9 mouse cellular contexts compared by ENCODE assay signal in genomic region chr5:112870729-112871128, GRCm38 (mm10). TPM values are rescaled to one million over a fixed set of nuclear protein-coding genes. Genes with fewer than 3 reads are reported as not detected.
DNase-seq lines count a peak whose midpoint lies in the region; ATAC-seq and TF ChIP-seq lines count a peak whose summit lies in the region.
"Had no signal": no experiment of that assay in that cellular context is flagged by ENCODE, and none has a peak within 500 bp of the region (broad histone marks: within the 10 kb centered on the region; RNA-seq: fewer than 3 reads in every experiment).

No protein-coding gene starts in this region.

- H3K4me2 ChIP-seq in hindbrain, embryonic 13.5 days, result no peak overlapping the region
- no peak overlapping the region for H3K4me2 ChIP-seq in embryonic facial prominence, embryonic 14.5 days (ENCODE audit: low read depth, low read length)
- H3K4me2 ChIP-seq in hindbrain, embryonic 16.5 days (ENCODE audit: low read length), result no peak overlapping the region
- H3K4me2 ChIP-seq: liver, embryonic 13.5 days had no signal

- peaks cover 9% of the 10 kb centered on the region; the same call in 1 of the 2 replicates for H3K4me1 ChIP-seq in hindbrain, embryonic 10.5 days (replicated peaks)
- H3K4me1 ChIP-seq in hindbrain, embryonic 13.5 days (replicated peaks), result no peaks in the 10 kb centered on the region
- no peaks in the 10 kb centered on the region for H3K4me1 ChIP-seq in bone marrow macrophage, adult 2 months (ENCODE audit: control insufficient read depth, insufficient read depth, low read length)
- H3K4me1 ChIP-seq in embryonic facial prominence, embryonic 14.5 days (ENCODE audit: control insufficient read depth, insufficient read depth, low read length), result no peaks in the 10 kb centered on the region
- no peaks in the 10 kb centered on the region for H3K4me1 ChIP-seq in hindbrain, embryonic 16.5 days (ENCODE audit: control insufficient read depth, insufficient read depth, low read depth, low read length)
- H3K4me1 ChIP-seq: liver, embryonic 13.5 days had no signal

- no peaks in the 10 kb centered on the region for H3K36me3 ChIP-seq in hindbrain, embryonic 10.5 days
- no peaks in the 10 kb centered on the region for H3K36me3 ChIP-seq in hindbrain, embryonic 13.5 days
- no peaks in the 10 kb centered on the region for H3K36me3 ChIP-seq in embryonic facial prominence, embryonic 14.5 days (ENCODE audit: control insufficient read depth, insufficient read depth, low read length)
- no peaks in the 10 kb centered on the region for H3K36me3 ChIP-seq in hindbrain, embryonic 16.5 days (ENCODE audit: control insufficient read depth, insufficient read depth, low read length)
- H3K36me3 ChIP-seq: liver, embryonic 13.5 days had no signal

- no peak for ATAC-seq in hindbrain, embryonic 13.5 days (ENCODE audit: low FRiP score)
- peak; percentile 58; the same call in 1 of the 2 replicates for ATAC-seq in embryonic facial prominence, embryonic 14.5 days (ENCODE audit: low read depth)
- ATAC-seq in hindbrain, embryonic 16.5 days, result peak; percentile 64

- TF ChIP-seq POLR2A in bone marrow macrophage, adult 2 months (IDR thresholded peaks at IDR 0.05; ENCODE audit: borderline replicate concordance, low read depth, low read length), result no peak

- no peaks in the 10 kb centered on the region for H3K9me3 ChIP-seq in hindbrain, embryonic 10.5 days
- no peaks in the 10 kb centered on the region for H3K9me3 ChIP-seq in hindbrain, embryonic 13.5 days
- H3K9me3 ChIP-seq in embryonic facial prominence, embryonic 14.5 days (ENCODE audit: control insufficient read depth, low read length), result no peaks in the 10 kb centered on the region
- H3K9me3 ChIP-seq in hindbrain, embryonic 16.5 days (ENCODE audit: control insufficient read depth, low read length), result no peaks in the 10 kb centered on the region
- H3K9me3 ChIP-seq: liver, embryonic 13.5 days had no signal

- H3K9ac ChIP-seq in hindbrain, embryonic 13.5 days, result no peak overlapping the region
- no peak overlapping the region for H3K9ac ChIP-seq in embryonic facial prominence, embryonic 14.5 days (ENCODE audit: low read depth, low read length)
- no peak overlapping the region for H3K9ac ChIP-seq in hindbrain, embryonic 16.5 days (ENCODE audit: low read depth, low read length)
- H3K9ac ChIP-seq: liver, embryonic 13.5 days had no signal

- peak; percentile 74 for DNase-seq in hindbrain, embryonic 10.5 days (ENCODE audit: low spot score)
- DNase-seq in embryonic facial prominence, embryonic 14.5 days (ENCODE audit: low spot score), result peak; percentile 62
- DNase-seq in left cerebral cortex, postnatal 36 days (ENCODE audit: low spot score in 2 of 2), result peak; percentile 58 to 67
- DNase-seq in naive thymus-derived CD4-positive, alpha-beta T cell, adult 2 months (ENCODE audit: low read depth), result peak; percentile 67
- peak; percentile 90 for DNase-seq in testis, postnatal 10 days (ENCODE audit: low spot score)
- DNase-seq: liver, embryonic 13.5 days had no signal

- H3K4me3 ChIP-seq in hindbrain, embryonic 10.5 days, result no peak overlapping the region
- no peak overlapping the region for H3K4me3 ChIP-seq in hindbrain, embryonic 13.5 days
- no peak overlapping the region for H3K4me3 ChIP-seq in bone marrow macrophage, adult 2 months (ENCODE audit: insufficient read depth, low read length)
- no peak overlapping the region for H3K4me3 ChIP-seq in embryonic facial prominence, embryonic 14.5 days (ENCODE audit: low read depth, low read length)
- no peak overlapping the region for H3K4me3 ChIP-seq in hindbrain, embryonic 16.5 days (ENCODE audit: low read length)
- H3K4me3 ChIP-seq: liver, embryonic 13.5 days had no signal

- peaks cover 91% of the 10 kb centered on the region for H3K27me3 ChIP-seq in hindbrain, embryonic 10.5 days (ENCODE audit: insufficient read depth, poor library complexity, severe bottlenecking)
- H3K27me3 ChIP-seq in hindbrain, embryonic 13.5 days, result peaks cover 54% of the 10 kb centered on the region
- no peaks in the 10 kb centered on the region; the same call in 1 of the 2 replicates for H3K27me3 ChIP-seq in embryonic facial prominence, embryonic 14.5 days (replicated peaks; ENCODE audit: control insufficient read depth, insufficient read depth, low read length)
- peaks cover under 1% of the 10 kb centered on the region for H3K27me3 ChIP-seq in hindbrain, embryonic 16.5 days (replicated peaks; ENCODE audit: control insufficient read depth, insufficient read depth, low read length)
- H3K27me3 ChIP-seq: liver, embryonic 13.5 days had no signal

- intact Hi-C loops in left cerebral cortex, postnatal 36 days (cut with DNase I), result loop anchor here (1.0 kb wide), 2 partner anchors 184 to 209 kb away; no protein-coding TSS in a partner anchor

- no peak overlapping the region for H3K27ac ChIP-seq in hindbrain, embryonic 10.5 days
- H3K27ac ChIP-seq in hindbrain, embryonic 13.5 days, result no peak overlapping the region
- no peak overlapping the region for H3K27ac ChIP-seq in bone marrow macrophage, adult 2 months (ENCODE audit: insufficient read depth, low read depth, low read length)
- no peak overlapping the region for H3K27ac ChIP-seq in embryonic facial prominence, embryonic 14.5 days (replicated peaks; ENCODE audit: low read depth, low read length)
- no peak overlapping the region for H3K27ac ChIP-seq in hindbrain, embryonic 16.5 days (ENCODE audit: low read depth, low read length)
- H3K27ac ChIP-seq: liver, embryonic 13.5 days had no signal

- WGBS in hindbrain, embryonic 10.5 days, result 24% methylated on average over 9 of the region's 9 CpGs
- 25% methylated on average over 9 of the region's 9 CpGs for WGBS in hindbrain, embryonic 13.5 days
- WGBS in embryonic facial prominence, embryonic 14.5 days, result 23% methylated on average over 9 of the region's 9 CpGs
- 21% methylated on average over 9 of the region's 9 CpGs for WGBS in hindbrain, embryonic 16.5 days

- TF ChIP-seq CTCF in bone marrow macrophage, adult 2 months (IDR thresholded peaks at IDR 0.05; ENCODE audit: low read depth, low read length), result peak; percentile 61

RNA-seq across cellular contexts. Expression of gene Myo18b, which starts 25.4 kb away (rescaled TPM):
- 0.30 and 0.65 TPM in 2 replicates for polyA plus RNA-seq in hindbrain, embryonic 10.5 days (2016; fragmentation: Nextera tagmentation; extraction: Ambion mirVana)
- polyA plus RNA-seq in hindbrain, embryonic 13.5 days (2015; fragmentation: Nextera tagmentation; extraction: Ambion mirVana), result 1.1 and 1.6 TPM in 2 replicates
- not detected in 2 replicates for polyA plus RNA-seq in bone marrow macrophage, adult 2 months (2012; ENCODE audit: insufficient read depth, insufficient read length, missing spikeins)
- polyA plus RNA-seq in embryonic facial prominence, embryonic 14.5 days (2014; fragmentation: Nextera tagmentation; extraction: Ambion mirVana), result 6.7 and 9.4 TPM in 2 replicates
- polyA plus RNA-seq in hindbrain, embryonic 16.5 days (2015; fragmentation: Nextera tagmentation; extraction: Ambion mirVana), result 1.2 TPM in 2 replicates
- 1 to 10 TPM; 1.7 TPM for total RNA-seq in left cerebral cortex, postnatal 36 days (2021)
